ENCODE assay signal across 20 mouse cellular contexts in genomic region chr11:118372641-118373040, GRCm38 (mm10). TPM values are rescaled to one million over a fixed set of nuclear protein-coding genes. Genes with fewer than 3 reads are reported as not detected.
DNase-seq lines count a peak whose midpoint lies in the region; ATAC-seq and TF ChIP-seq lines count a peak whose summit lies in the region.
"Had no signal": no experiment of that assay in that cellular context is flagged by ENCODE, and none has a peak within 500 bp of the region (broad histone marks: within the 10 kb centered on the region; RNA-seq: fewer than 3 reads in every experiment).

No protein-coding gene starts in this region.

- H3K9me3 ChIP-seq in forebrain, embryonic 10.5 days = no peaks in the 10 kb centered on the region
- H3K9me3 ChIP-seq in forebrain, postnatal 0 days (ENCODE audit: low read length) = no peaks in the 10 kb centered on the region
- no peaks in the 10 kb centered on the region for H3K9me3 ChIP-seq in midbrain, embryonic 11.5 days (ENCODE audit: control insufficient read depth, low read length)
- H3K9me3 ChIP-seq in midbrain, postnatal 0 days (ENCODE audit: low read length) = no peaks in the 10 kb centered on the region
- no peaks in the 10 kb centered on the region for H3K9me3 ChIP-seq in embryonic facial prominence, embryonic 13.5 days
- no peaks in the 10 kb centered on the region for H3K9me3 ChIP-seq in limb, embryonic 15.5 days
- H3K9me3 ChIP-seq: neural tube, embryonic 13.5 days had no signal

- H3K4me1 ChIP-seq in forebrain, embryonic 10.5 days = peaks cover 23% of the 10 kb centered on the region
- 0 out of 2 replicates have a peak, but pooled peaks cover 7% of the 10 kb centered on the region for H3K4me1 ChIP-seq in forebrain, postnatal 0 days (ENCODE audit: insufficient read depth)
- no peaks in the 10 kb centered on the region for H3K4me1 ChIP-seq in midbrain, embryonic 11.5 days (ENCODE audit: control insufficient read depth, insufficient read depth, low read length)
- H3K4me1 ChIP-seq in midbrain, postnatal 0 days (ENCODE audit: insufficient read depth, low read length) = no peaks in the 10 kb centered on the region
- H3K4me1 ChIP-seq in embryonic facial prominence, embryonic 13.5 days = peaks cover 34% of the 10 kb centered on the region
- peaks cover 45% of the 10 kb centered on the region for H3K4me1 ChIP-seq in limb, embryonic 15.5 days
- no peaks in the 10 kb centered on the region for H3K4me1 ChIP-seq in cerebellum, adult 2 months (ENCODE audit: control insufficient read depth, insufficient read depth, low read length)

- no peak for TF ChIP-seq CTCF in forebrain, postnatal 0 days (IDR thresholded peaks at IDR 0.05; ENCODE audit: low read depth)
- no peak for TF ChIP-seq CTCF in midbrain, postnatal 0 days (IDR thresholded peaks at IDR 0.05)
- no peak for TF ChIP-seq CTCF in cerebellum, adult 2 months (IDR thresholded peaks at IDR 0.05; ENCODE audit: borderline replicate concordance, insufficient read depth, low read depth, low read length)

- H3K4me2 ChIP-seq in forebrain, postnatal 0 days (ENCODE audit: low read depth) = no peak overlapping the region
- no peak overlapping the region for H3K4me2 ChIP-seq in midbrain, embryonic 11.5 days
- no peak overlapping the region for H3K4me2 ChIP-seq in midbrain, postnatal 0 days (ENCODE audit: low read depth, low read length, poor library complexity, severe bottlenecking)
- H3K4me2 ChIP-seq in embryonic facial prominence, embryonic 13.5 days = no peak overlapping the region
- no peak overlapping the region for H3K4me2 ChIP-seq in limb, embryonic 15.5 days
- H3K4me2 ChIP-seq: neural tube, embryonic 13.5 days had no signal

- H3K27ac ChIP-seq in forebrain, embryonic 10.5 days = 0 out of 2 replicates have a peak overlapping the region, but pooled peaks have one; percentile 52
- no peak overlapping the region for H3K27ac ChIP-seq in forebrain, postnatal 0 days (ENCODE audit: low read depth, low read length)
- H3K27ac ChIP-seq in midbrain, embryonic 11.5 days (ENCODE audit: low read depth, low read length) = no peak overlapping the region
- H3K27ac ChIP-seq in midbrain, postnatal 0 days (ENCODE audit: low read depth, low read length) = no peak overlapping the region
- H3K27ac ChIP-seq in embryonic facial prominence, embryonic 13.5 days = peak overlapping the region; percentile 76; the same call in 1 of the 2 replicates
- H3K27ac ChIP-seq in limb, embryonic 15.5 days = peak overlapping the region; percentile 81
- H3K27ac ChIP-seq in cerebellum, adult 2 months (ENCODE audit: insufficient read depth, low read length) = no peak overlapping the region
- H3K27ac ChIP-seq: neural tube, embryonic 13.5 days had no signal

- no peak for TF ChIP-seq POLR2A in cerebellum, adult 2 months (IDR thresholded peaks at IDR 0.05; ENCODE audit: borderline replicate concordance, insufficient read depth, low read length)

- DNase-seq in forebrain, embryonic 10.5 days (ENCODE audit: extremely low spot score, low spot score) = no peak
- DNase-seq in forebrain, postnatal 0 days = no peak
- DNase-seq in midbrain, embryonic 11.5 days (ENCODE audit: low spot score, missing footprints) = peak; percentile 73
- no peak for DNase-seq in midbrain, postnatal 0 days (ENCODE audit: low spot score)
- no peak for DNase-seq in cerebellum, adult 2 months
- DNase-seq in thymus, postnatal 4 days = no peak
- DNase-seq: adrenal gland, adult 2 months; cerebellum, adult 8-10 months; heart, adult 18-20 months; heart, postnatal 10 days; kidney, adult 8-10 months; kidney, postnatal 4 days; left cerebral cortex, postnatal 4 days; liver, postnatal 0 days; thymus, postnatal 14 days had no signal

- no peak overlapping the region for H3K9ac ChIP-seq in forebrain, postnatal 0 days
- no peak overlapping the region for H3K9ac ChIP-seq in midbrain, embryonic 11.5 days (ENCODE audit: low read length)
- H3K9ac ChIP-seq in midbrain, postnatal 0 days (replicated peaks; ENCODE audit: low read length, poor library complexity, severe bottlenecking) = no peak overlapping the region
- peak overlapping the region; percentile 27; the same call in 1 of the 2 replicates for H3K9ac ChIP-seq in embryonic facial prominence, embryonic 13.5 days
- no peak overlapping the region for H3K9ac ChIP-seq in limb, embryonic 15.5 days
- H3K9ac ChIP-seq: liver, postnatal 0 days; neural tube, embryonic 13.5 days had no signal

- WGBS in forebrain, embryonic 10.5 days = 52% methylated on average over 7 of the region's 7 CpGs
- WGBS in forebrain, postnatal 0 days = 51% methylated on average over 7 of the region's 7 CpGs
- whole genome bisulfite sequencing in midbrain, embryonic 11.5 days = 54% methylated on average over 7 of the region's 7 CpGs
- WGBS in midbrain, postnatal 0 days = 54% methylated on average over 7 of the region's 7 CpGs
- WGBS in embryonic facial prominence, embryonic 13.5 days = 28% methylated on average over 7 of the region's 7 CpGs
- WGBS in limb, embryonic 15.5 days = 34% methylated on average over 7 of the region's 7 CpGs
- WGBS in cerebellum, adult 2 months = 70% methylated on average over 7 of the region's 7 CpGs

- H3K36me3 ChIP-seq in forebrain, embryonic 10.5 days (replicated peaks) = no peaks in the 10 kb centered on the region
- H3K36me3 ChIP-seq in forebrain, postnatal 0 days (ENCODE audit: insufficient read depth) = no peaks in the 10 kb centered on the region
- no peaks in the 10 kb centered on the region for H3K36me3 ChIP-seq in midbrain, embryonic 11.5 days (ENCODE audit: control insufficient read depth, insufficient read depth, low read length)
- H3K36me3 ChIP-seq in midbrain, postnatal 0 days (ENCODE audit: insufficient read depth, low read length) = no peaks in the 10 kb centered on the region
- no peaks in the 10 kb centered on the region for H3K36me3 ChIP-seq in embryonic facial prominence, embryonic 13.5 days
- H3K36me3 ChIP-seq in limb, embryonic 15.5 days = no peaks in the 10 kb centered on the region
- H3K36me3 ChIP-seq: neural tube, embryonic 13.5 days had no signal

- no peak overlapping the region for H3K4me3 ChIP-seq in forebrain, embryonic 10.5 days
- H3K4me3 ChIP-seq in forebrain, postnatal 0 days (ENCODE audit: low read depth, low read length) = no peak overlapping the region
- no peak overlapping the region for H3K4me3 ChIP-seq in midbrain, embryonic 11.5 days (ENCODE audit: low read depth, low read length)
- H3K4me3 ChIP-seq in midbrain, postnatal 0 days (ENCODE audit: low read depth, low read length) = no peak overlapping the region
- no peak overlapping the region for H3K4me3 ChIP-seq in embryonic facial prominence, embryonic 13.5 days
- H3K4me3 ChIP-seq in limb, embryonic 15.5 days = no peak overlapping the region
- no peak overlapping the region for H3K4me3 ChIP-seq in cerebellum, adult 2 months (replicated peaks; ENCODE audit: insufficient read depth, low read depth, low read length)
- H3K4me3 ChIP-seq: neural tube, embryonic 13.5 days had no signal

- no peak for ATAC-seq in forebrain, postnatal 0 days
- ATAC-seq in midbrain, embryonic 11.5 days (ENCODE audit: low FRiP score) = no peak
- no peak for ATAC-seq in midbrain, postnatal 0 days (ENCODE audit: low FRiP score)
- no peak for ATAC-seq in embryonic facial prominence, embryonic 13.5 days (ENCODE audit: insufficient number of reproducible peaks, insufficient read depth, low FRiP score, low TSS enrichment, low read depth)
- ATAC-seq in limb, embryonic 15.5 days (ENCODE audit: insufficient number of reproducible peaks, low FRiP score, low TSS enrichment, low read depth) = no peak
- ATAC-seq: hindbrain, embryonic 16.5 days; liver, postnatal 0 days had no signal

- H3K27me3 ChIP-seq in forebrain, embryonic 10.5 days (ENCODE audit: poor library complexity, severe bottlenecking) = no peaks in the 10 kb centered on the region
- H3K27me3 ChIP-seq in forebrain, postnatal 0 days (ENCODE audit: insufficient read depth, low read length) = no peaks in the 10 kb centered on the region
- no peaks in the 10 kb centered on the region for H3K27me3 ChIP-seq in midbrain, embryonic 11.5 days (ENCODE audit: control insufficient read depth, insufficient read depth, low read length)
- no peaks in the 10 kb centered on the region for H3K27me3 ChIP-seq in midbrain, postnatal 0 days (ENCODE audit: insufficient read depth, low read length)
- no peaks in the 10 kb centered on the region for H3K27me3 ChIP-seq in embryonic facial prominence, embryonic 13.5 days
- H3K27me3 ChIP-seq in limb, embryonic 15.5 days = no peaks in the 10 kb centered on the region
- no peaks in the 10 kb centered on the region for H3K27me3 ChIP-seq in cerebellum, adult 2 months (ENCODE audit: control insufficient read depth, insufficient read depth, low read length)
- H3K27me3 ChIP-seq: neural tube, embryonic 13.5 days had no signal

RNA-seq across cellular contexts. Expression of gene Timp2, which starts 17.1 kb away (rescaled TPM):
- polyA plus RNA-seq in forebrain, embryonic 10.5 days (2016; fragmentation: Nextera tagmentation; extraction: Ambion mirVana) = 31.3 and 35.1 TPM in 2 replicates
- total RNA-seq in forebrain, postnatal 0 days (2014; rRNA removed) = 174 and 208 TPM in 2 replicates
- polyA plus RNA-seq in forebrain, postnatal 0 days (2015; fragmentation: Nextera tagmentation; extraction: Ambion mirVana) = 121 and 165 TPM in 2 replicates
- 40.1 and 42.8 TPM in 2 replicates for polyA plus RNA-seq in midbrain, embryonic 11.5 days (2014; fragmentation: Nextera tagmentation; extraction: Ambion mirVana)
- total RNA-seq in midbrain, postnatal 0 days (2014; rRNA removed) = 212 and 217 TPM in 2 replicates
- polyA plus RNA-seq in midbrain, postnatal 0 days (2015; fragmentation: Nextera tagmentation; extraction: Ambion mirVana) = 129 and 140 TPM in 2 replicates
- polyA plus RNA-seq in embryonic facial prominence, embryonic 13.5 days (2015; fragmentation: Nextera tagmentation; extraction: Ambion mirVana) = 117 and 132 TPM in 2 replicates
- polyA plus RNA-seq in limb, embryonic 15.5 days (2015; fragmentation: Nextera tagmentation; extraction: Ambion mirVana) = 140 and 168 TPM in 2 replicates
- 119 and 137 TPM in 2 replicates for polyA plus RNA-seq in cerebellum, adult 2 months (2012; rRNA removed)

RNA-seq across cellular contexts. Expression of gene Lgals3bp, which starts 29.3 kb away (rescaled TPM):
- polyA plus RNA-seq in forebrain, embryonic 10.5 days (2016; fragmentation: Nextera tagmentation; extraction: Ambion mirVana) = 0.47 and 1.0 TPM in 2 replicates
- 15.5 and 15.6 TPM in 2 replicates for total RNA-seq in forebrain, postnatal 0 days (2014; rRNA removed)
- polyA plus RNA-seq in forebrain, postnatal 0 days (2015; fragmentation: Nextera tagmentation; extraction: Ambion mirVana) = 13.7 and 16.4 TPM in 2 replicates
- polyA plus RNA-seq in midbrain, embryonic 11.5 days (2014; fragmentation: Nextera tagmentation; extraction: Ambion mirVana) = 1.7 and 1.8 TPM in 2 replicates
- total RNA-seq in midbrain, postnatal 0 days (2014; rRNA removed) = 17.4 and 19.0 TPM in 2 replicates
- 14.2 and 14.9 TPM in 2 replicates for polyA plus RNA-seq in midbrain, postnatal 0 days (2015; fragmentation: Nextera tagmentation; extraction: Ambion mirVana)
- polyA plus RNA-seq in embryonic facial prominence, embryonic 13.5 days (2015; fragmentation: Nextera tagmentation; extraction: Ambion mirVana) = 5.6 and 6.8 TPM in 2 replicates
- polyA plus RNA-seq in limb, embryonic 15.5 days (2015; fragmentation: Nextera tagmentation; extraction: Ambion mirVana) = 8.0 and 11.5 TPM in 2 replicates
- polyA plus RNA-seq in cerebellum, adult 2 months (2012; rRNA removed) = 23.6 and 24.9 TPM in 2 replicates

RNA-seq across cellular contexts. Expression of gene Cep295nl, which starts 30.3 kb away (rescaled TPM):
- polyA plus RNA-seq in forebrain, embryonic 10.5 days (2016; fragmentation: Nextera tagmentation; extraction: Ambion mirVana) = 0.16 and 0.26 TPM in 2 replicates
- 0.33 and 1.5 TPM in 2 replicates for total RNA-seq in forebrain, postnatal 0 days (2014; rRNA removed)
- polyA plus RNA-seq in forebrain, postnatal 0 days (2015; fragmentation: Nextera tagmentation; extraction: Ambion mirVana) = 0.14 and 0.21 TPM in 2 replicates
- polyA plus RNA-seq in midbrain, embryonic 11.5 days (2014; fragmentation: Nextera tagmentation; extraction: Ambion mirVana) = 0.23 and 0.40 TPM in 2 replicates
- 0.16 and 0.71 TPM in 2 replicates for total RNA-seq in midbrain, postnatal 0 days (2014; rRNA removed)
- 0.13 and 0.22 TPM in 2 replicates for polyA plus RNA-seq in midbrain, postnatal 0 days (2015; fragmentation: Nextera tagmentation; extraction: Ambion mirVana)
- polyA plus RNA-seq in embryonic facial prominence, embryonic 13.5 days (2015; fragmentation: Nextera tagmentation; extraction: Ambion mirVana) = 0.58 and 0.74 TPM in 2 replicates
- 1.2 and 1.5 TPM in 2 replicates for polyA plus RNA-seq in limb, embryonic 15.5 days (2015; fragmentation: Nextera tagmentation; extraction: Ambion mirVana)
- 0.21 and 0.49 TPM in 2 replicates for polyA plus RNA-seq in cerebellum, adult 2 months (2012; rRNA removed)
- total RNA-seq: CH12.LX had no signal
- polyA plus RNA-seq: adrenal gland, adult 2 months had no signal

RNA-seq across cellular contexts. Expression of gene Cant1, which starts 46.2 kb away (rescaled TPM):
- 19.0 and 19.2 TPM in 2 replicates for polyA plus RNA-seq in forebrain, embryonic 10.5 days (2016; fragmentation: Nextera tagmentation; extraction: Ambion mirVana)
- 38.6 and 52.4 TPM in 2 replicates for total RNA-seq in forebrain, postnatal 0 days (2014; rRNA removed)
- polyA plus RNA-seq in forebrain, postnatal 0 days (2015; fragmentation: Nextera tagmentation; extraction: Ambion mirVana) = 27.8 and 31.6 TPM in 2 replicates
- 19.4 and 21.7 TPM in 2 replicates for polyA plus RNA-seq in midbrain, embryonic 11.5 days (2014; fragmentation: Nextera tagmentation; extraction: Ambion mirVana)
- 51.5 and 55.3 TPM in 2 replicates for total RNA-seq in midbrain, postnatal 0 days (2014; rRNA removed)
- 30.0 and 32.2 TPM in 2 replicates for polyA plus RNA-seq in midbrain, postnatal 0 days (2015; fragmentation: Nextera tagmentation; extraction: Ambion mirVana)
- polyA plus RNA-seq in embryonic facial prominence, embryonic 13.5 days (2015; fragmentation: Nextera tagmentation; extraction: Ambion mirVana) = 28.9 and 30.7 TPM in 2 replicates
- polyA plus RNA-seq in limb, embryonic 15.5 days (2015; fragmentation: Nextera tagmentation; extraction: Ambion mirVana) = 29.3 and 30.6 TPM in 2 replicates
- polyA plus RNA-seq in cerebellum, adult 2 months (2012; rRNA removed) = 41.8 and 42.6 TPM in 2 replicates

RNA-seq across cellular contexts. Expression of gene C1qtnf1, which starts 55.4 kb away (rescaled TPM):
- 1.5 and 2.3 TPM in 2 replicates for polyA plus RNA-seq in forebrain, embryonic 10.5 days (2016; fragmentation: Nextera tagmentation; extraction: Ambion mirVana)
- 5.1 and 8.5 TPM in 2 replicates for total RNA-seq in forebrain, postnatal 0 days (2014; rRNA removed)
- 5.4 and 5.9 TPM in 2 replicates for polyA plus RNA-seq in forebrain, postnatal 0 days (2015; fragmentation: Nextera tagmentation; extraction: Ambion mirVana)
- 1.7 and 2.6 TPM in 2 replicates for polyA plus RNA-seq in midbrain, embryonic 11.5 days (2014; fragmentation: Nextera tagmentation; extraction: Ambion mirVana)
- total RNA-seq in midbrain, postnatal 0 days (2014; rRNA removed) = 7.8 and 8.7 TPM in 2 replicates
- 5.2 and 5.5 TPM in 2 replicates for polyA plus RNA-seq in midbrain, postnatal 0 days (2015; fragmentation: Nextera tagmentation; extraction: Ambion mirVana)
- polyA plus RNA-seq in embryonic facial prominence, embryonic 13.5 days (2015; fragmentation: Nextera tagmentation; extraction: Ambion mirVana) = 14.7 and 16.5 TPM in 2 replicates
- 12.1 and 14.8 TPM in 2 replicates for polyA plus RNA-seq in limb, embryonic 15.5 days (2015; fragmentation: Nextera tagmentation; extraction: Ambion mirVana)
- 1.5 and 1.7 TPM in 2 replicates for polyA plus RNA-seq in cerebellum, adult 2 months (2012; rRNA removed)

Comparison
In these comparisons a context has a peak if more than half of its experiments do, and no peak if none do; other contexts are left out.
1. H3K27ac ChIP-seq: peak in forebrain, embryonic 10.5 days (single experiment), embryonic facial prominence, embryonic 13.5 days (single experiment) and limb, embryonic 15.5 days (single experiment); none in forebrain, postnatal 0 days (single experiment), midbrain, embryonic 11.5 days (single experiment), midbrain, postnatal 0 days (single experiment) and cerebellum, adult 2 months (single experiment).